Mouse (Mus musculus): ENCODE data around the gene Slc8a1.

Slc8a1 gene

DNA sequence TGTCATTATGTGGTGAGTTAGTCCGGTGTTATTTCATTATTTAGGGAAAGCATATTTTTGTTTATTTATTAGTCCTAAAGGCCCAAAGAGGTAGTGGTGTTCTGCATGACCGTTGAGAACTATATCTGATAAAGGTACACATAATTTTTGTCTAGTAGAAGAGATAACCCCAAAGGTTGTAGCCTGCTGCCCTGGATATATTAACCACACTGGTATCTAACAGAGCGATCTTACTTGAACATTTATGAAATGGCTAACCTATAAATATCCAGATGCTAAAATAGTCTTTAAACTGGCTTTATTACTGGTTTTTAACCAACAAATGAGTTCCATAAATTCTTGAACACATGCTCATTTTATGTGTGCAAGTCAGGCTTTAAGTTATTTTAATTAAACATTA, 161.3 kb downstream of the Slc8a1 start:
- no peak for DNase-seq (ENCODE audit: low read depth, low spot score)

GRCm38 (mm10) chr17:81565634-81566372, 172.4 kb downstream of the Slc8a1 start:
- no peak for DNase-seq (ENCODE audit: low read depth, low spot score)

DNA sequence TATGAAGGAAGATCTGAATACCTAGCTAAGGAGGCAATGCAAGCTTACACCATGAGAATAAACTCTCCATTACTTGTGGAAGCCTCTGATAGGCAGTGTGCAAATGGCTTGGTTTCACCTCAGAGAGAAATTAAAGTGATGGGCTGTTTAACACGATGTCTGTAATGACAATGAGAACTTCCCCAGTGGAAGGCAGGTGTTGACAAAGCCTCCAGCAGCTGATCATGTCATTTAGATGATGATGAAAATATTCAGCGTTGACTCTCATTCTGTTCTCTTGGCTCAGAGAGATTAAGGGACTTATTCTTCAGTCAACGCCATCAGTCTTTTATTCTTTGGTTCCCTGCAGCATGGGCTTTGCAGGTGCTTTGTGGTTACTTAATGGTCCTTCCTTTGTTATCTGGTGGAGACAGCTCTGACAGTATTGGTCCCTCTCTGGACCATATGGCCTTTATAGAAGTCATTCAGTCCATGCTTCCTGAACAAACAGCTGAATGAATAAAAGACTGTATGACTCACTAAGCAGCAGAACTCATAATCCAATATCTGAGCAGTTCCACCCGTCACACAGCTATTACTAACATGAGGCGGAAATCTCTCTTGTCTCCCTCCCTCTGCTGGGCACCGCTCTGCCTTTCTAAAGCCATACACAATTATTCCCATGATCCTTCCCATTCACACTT, 184.0 kb downstream of the Slc8a1 start:
- DNase-seq (ENCODE audit: low read depth, low spot score), result no peak

- no peak for DNase-seq (ENCODE audit: low read depth, low spot score)
Observed at GRCm38 (mm10) chr17:81551856-81552635, 186.1 kb downstream of the Slc8a1 start.

DNA sequence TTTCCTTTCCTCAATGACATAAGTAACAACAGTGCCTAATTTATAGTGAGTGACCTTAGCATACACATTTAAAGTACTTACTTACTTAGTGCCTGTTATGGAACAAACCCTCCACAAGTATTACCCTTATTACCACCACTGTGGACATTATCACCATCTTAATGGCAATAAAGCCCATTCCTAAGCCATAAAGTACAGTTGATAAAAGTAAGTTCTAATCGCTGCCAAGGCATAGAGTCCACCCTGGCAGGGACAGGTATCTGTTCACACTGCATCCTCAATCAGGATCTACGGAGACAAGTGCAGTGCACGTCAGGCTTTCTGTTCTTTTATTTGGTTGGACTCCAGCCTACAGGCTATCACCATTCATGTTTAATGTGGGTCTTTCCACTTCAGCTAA, 187.3 kb downstream of the Slc8a1 start:
- DNase-seq (ENCODE audit: low read depth, low spot score), result no peak

DNA sequence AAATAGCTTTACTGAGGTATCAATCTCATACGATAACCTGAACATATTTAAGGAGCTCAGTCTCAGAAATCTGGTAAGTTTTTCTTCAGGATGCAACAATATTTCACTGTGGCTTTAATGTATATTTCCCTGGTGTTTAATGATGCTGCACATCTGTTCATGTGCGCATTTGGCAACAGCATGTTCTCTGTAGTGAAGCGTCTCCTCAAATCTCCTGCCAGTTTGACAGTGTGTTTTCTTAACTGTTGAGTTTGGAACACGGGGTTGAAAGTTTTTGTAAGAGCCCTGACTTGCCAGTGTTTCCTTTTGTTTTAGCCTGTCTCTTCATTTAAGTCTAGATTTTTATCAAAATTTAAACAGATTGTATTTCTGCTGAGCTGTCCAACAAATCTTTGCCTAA, 190.2 kb downstream of the Slc8a1 start:
- no peak for DNase-seq (ENCODE audit: low read depth, low spot score)

GRCm38 (mm10) chr17:81546525-81546924, 191.7 kb downstream of the Slc8a1 start:
- DNase-seq (ENCODE audit: low read depth, low spot score), result no peak

DNA sequence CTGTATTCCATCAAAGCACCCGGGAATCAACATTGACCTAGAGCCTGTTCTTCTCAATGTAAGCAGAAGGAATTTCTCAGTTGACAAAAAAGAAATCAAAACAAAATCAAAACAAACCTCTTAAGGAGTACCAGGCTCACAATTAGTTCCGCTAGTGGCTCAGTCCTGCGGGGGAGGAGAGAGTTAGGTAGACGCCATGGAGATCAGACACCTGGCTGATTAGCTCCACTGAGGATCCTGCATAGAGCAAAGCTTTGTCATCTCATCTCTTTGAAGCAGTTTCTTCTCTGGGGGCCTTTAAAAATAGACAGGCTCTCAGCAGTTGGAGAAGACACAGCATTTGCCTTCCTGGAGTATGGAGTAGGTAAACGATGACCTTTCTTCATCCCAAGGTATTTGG, 192.2 kb downstream of the Slc8a1 start:
- DNase-seq (ENCODE audit: low read depth, low spot score), result no peak

DNA sequence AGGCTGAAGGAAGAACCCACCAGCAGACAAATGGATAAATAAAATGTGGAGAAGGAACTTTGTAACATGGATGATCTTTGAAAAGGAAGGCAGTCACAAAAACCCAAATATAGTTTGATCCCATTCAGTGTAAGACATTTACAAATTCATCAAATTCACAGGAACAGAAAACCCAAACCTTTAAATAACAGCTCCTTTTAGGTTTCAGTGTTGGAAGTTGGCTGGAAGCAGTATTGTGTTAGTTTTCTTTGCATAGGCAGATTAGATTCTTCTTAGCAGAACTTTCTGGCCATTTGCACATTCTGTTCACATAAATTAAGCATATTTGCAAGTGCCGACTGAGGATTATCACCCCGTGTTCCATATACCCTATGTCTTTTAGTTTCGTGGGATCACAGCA, 193.3 kb downstream of the Slc8a1 start:
- DNase-seq (ENCODE audit: low read depth, low spot score), result no peak

- no peak for DNase-seq (ENCODE audit: low read depth, low spot score)
Observed at GRCm38 (mm10) chr17:81542313-81543185, 195.6 kb downstream of the Slc8a1 start.

- DNase-seq (ENCODE audit: low read depth, low spot score), result no peak
Observed at GRCm38 (mm10) chr17:81538163-81539160, 199.7 kb downstream of the Slc8a1 start.

- no peak for DNase-seq (ENCODE audit: low read depth, low spot score)
Observed at GRCm38 (mm10) chr17:81536093-81536492, 202.1 kb downstream of the Slc8a1 start.

- no peak for DNase-seq (ENCODE audit: low read depth, low spot score)
Observed at GRCm38 (mm10) chr17:81529849-81530248, 208.3 kb downstream of the Slc8a1 start.

DNA sequence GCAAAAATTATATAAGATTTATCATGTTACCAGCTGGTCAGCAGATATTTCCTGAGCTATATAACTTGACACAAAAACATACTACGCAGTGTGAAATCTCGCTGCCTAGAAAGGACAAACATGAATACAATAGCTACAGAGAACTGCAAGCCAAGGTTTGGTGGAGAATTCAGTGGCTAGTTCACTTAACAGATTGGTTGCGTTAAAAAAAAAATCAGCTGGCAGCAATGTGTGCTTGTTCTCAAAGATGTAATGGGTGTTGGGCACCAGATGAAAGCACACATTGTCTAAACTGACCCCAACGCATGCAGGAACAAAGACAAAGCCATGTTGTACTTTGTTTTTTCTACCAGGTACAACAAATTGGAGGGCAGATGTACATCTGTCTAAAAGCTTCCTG, 209.2 kb downstream of the Slc8a1 start:
- DNase-seq (ENCODE audit: low read depth, low spot score), result no peak

GRCm38 (mm10) chr17:81526463-81526862, 211.7 kb downstream of the Slc8a1 start:
- no peak for DNase-seq (ENCODE audit: low read depth, low spot score)

DNA sequence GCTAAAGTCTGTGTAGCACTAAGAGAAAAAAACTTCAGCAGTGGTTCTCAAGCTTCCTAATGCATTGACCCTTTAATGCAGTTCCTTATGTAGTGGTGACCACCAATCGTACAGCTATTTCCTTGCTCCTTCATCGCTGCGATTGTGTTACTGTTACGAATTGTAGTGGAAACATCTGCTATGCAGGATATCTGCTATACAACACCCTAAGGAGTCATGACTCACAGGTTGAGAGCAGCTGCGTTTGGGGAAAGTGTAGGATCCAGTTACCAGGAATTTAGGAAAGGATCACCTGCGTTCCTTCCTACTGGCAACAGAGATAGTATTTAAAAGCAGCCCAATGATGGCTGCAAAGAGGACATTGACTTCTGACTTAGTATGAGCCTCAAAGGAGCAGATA, 213.4 kb downstream of the Slc8a1 start:
- DNase-seq (ENCODE audit: low read depth, low spot score), result no peak

GRCm38 (mm10) chr17:81523943-81524342, 214.2 kb downstream of the Slc8a1 start:
- DNase-seq (ENCODE audit: low read depth, low spot score), result no peak

- no peak for DNase-seq (ENCODE audit: low read depth, low spot score)
Observed at GRCm38 (mm10) chr17:81518316-81519025, 219.7 kb downstream of the Slc8a1 start.

DNA sequence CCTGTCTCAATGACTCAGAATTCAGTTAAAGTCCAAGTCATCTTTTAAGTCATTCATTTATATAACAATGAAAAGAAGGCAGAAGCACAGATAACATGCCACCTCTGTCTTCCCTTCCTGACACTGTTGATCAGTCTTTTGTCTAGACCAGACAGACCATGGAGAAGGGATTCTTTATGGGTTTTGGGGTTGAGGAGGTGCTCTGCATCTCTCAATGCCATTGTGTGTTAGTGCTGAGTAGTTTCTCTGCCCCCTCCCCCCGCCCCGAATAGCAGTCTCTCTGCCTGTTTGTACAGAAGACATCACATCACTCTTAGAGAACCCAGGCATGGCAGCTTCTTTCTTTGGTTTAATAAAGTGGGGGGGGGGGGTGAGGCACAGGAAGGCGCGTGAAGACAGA, 222.0 kb downstream of the Slc8a1 start:
- no peak for DNase-seq (ENCODE audit: low read depth, low spot score)

DNA sequence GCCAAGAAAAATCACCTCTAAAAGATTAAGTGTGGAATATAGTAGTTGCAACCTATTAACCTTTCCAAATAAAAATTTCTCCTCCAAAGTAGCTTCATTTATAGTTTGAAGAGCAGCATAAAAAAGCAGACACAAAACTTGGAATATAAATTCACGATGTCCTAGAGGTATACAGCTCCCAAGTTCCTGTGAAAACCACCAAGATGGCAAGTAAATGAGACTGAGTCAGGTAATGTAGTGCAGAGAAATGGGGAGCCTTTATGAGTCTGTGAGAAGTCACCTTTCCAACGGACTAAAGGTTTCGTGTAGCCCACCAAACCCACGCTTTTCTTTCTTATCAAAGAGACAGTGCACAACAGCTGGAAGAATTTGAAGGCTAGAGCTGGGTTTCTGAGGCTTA, 224.2 kb downstream of the Slc8a1 start:
- no peak for DNase-seq (ENCODE audit: low read depth, low spot score)

Measured in A20 (cell line).